23 mouse cellular contexts compared by ENCODE assay signal in genomic region chr3:55088843-55089242, GRCm38 (mm10). TPM values are rescaled to one million over a fixed set of nuclear protein-coding genes. Genes with fewer than 3 reads are reported as not detected.
DNase-seq lines count a peak whose midpoint lies in the region; ATAC-seq and TF ChIP-seq lines count a peak whose summit lies in the region.
"Had no signal": no experiment of that assay in that cellular context is flagged by ENCODE, and none has a peak within 500 bp of the region (broad histone marks: within the 10 kb centered on the region; RNA-seq: fewer than 3 reads in every experiment).

No protein-coding gene starts in this region.

- 56% methylated on average over 3 of the region's 3 CpGs for WGBS in intestine, embryonic 15.5 days
- 28% methylated on average over 3 of the region's 3 CpGs for WGBS in small intestine, adult 2 months
- 66% methylated on average over 3 of the region's 3 CpGs for WGBS in heart, embryonic 11.5 days (ENCODE audit: insufficient replicate concordance)

- no peak for TF ChIP-seq POLR2A in small intestine, adult 2 months (IDR thresholded peaks at IDR 0.05; ENCODE audit: low read depth, low read length)

- no peaks in the 10 kb centered on the region for H3K36me3 ChIP-seq in intestine, embryonic 15.5 days
- H3K36me3 ChIP-seq in small intestine, adult 2 months (ENCODE audit: control insufficient read depth, insufficient read depth, low read length), result no peaks in the 10 kb centered on the region
- no peaks in the 10 kb centered on the region for H3K36me3 ChIP-seq in heart, embryonic 11.5 days (ENCODE audit: control insufficient read depth, insufficient read depth, low read length)
- H3K36me3 ChIP-seq: embryonic facial prominence, embryonic 13.5 days; G1E; heart, embryonic 12.5 days; hindbrain, embryonic 10.5 days had no signal

- H3K4me2 ChIP-seq in intestine, embryonic 15.5 days (replicated peaks), result no peak overlapping the region
- H3K4me2 ChIP-seq in heart, embryonic 11.5 days, result no peak overlapping the region
- H3K4me2 ChIP-seq: embryonic facial prominence, embryonic 13.5 days; forebrain, embryonic 13.5 days; heart, embryonic 12.5 days; hindbrain, embryonic 14.5 days had no signal

- no peaks in the 10 kb centered on the region for H3K9me3 ChIP-seq in intestine, embryonic 15.5 days
- no peaks in the 10 kb centered on the region for H3K9me3 ChIP-seq in heart, embryonic 11.5 days (replicated peaks; ENCODE audit: control insufficient read depth, low read length)
- H3K9me3 ChIP-seq: embryonic facial prominence, embryonic 13.5 days; forebrain, embryonic 13.5 days; G1E; heart, embryonic 12.5 days; hindbrain, embryonic 10.5 days had no signal

- no peak for TF ChIP-seq CTCF in small intestine, adult 2 months (IDR thresholded peaks at IDR 0.05; ENCODE audit: extremely low read depth, insufficient read length, insufficient replicate concordance, low read depth, low read length)

- H3K9ac ChIP-seq in intestine, embryonic 15.5 days, result no peak overlapping the region
- H3K9ac ChIP-seq in heart, embryonic 11.5 days (ENCODE audit: low read depth, low read length), result no peak overlapping the region
- H3K9ac ChIP-seq: embryonic facial prominence, embryonic 13.5 days; forebrain, embryonic 13.5 days; forebrain, postnatal 0 days; heart, embryonic 12.5 days; hindbrain, embryonic 14.5 days had no signal

- peak overlapping the region; percentile 45 for H3K27ac ChIP-seq in intestine, embryonic 15.5 days
- peak overlapping the region; percentile 85 for H3K27ac ChIP-seq in small intestine, adult 2 months (ENCODE audit: insufficient read depth, low read depth, low read length)
- H3K27ac ChIP-seq in heart, embryonic 11.5 days (ENCODE audit: low read depth, low read length), result no peak overlapping the region
- H3K27ac ChIP-seq: embryonic facial prominence, embryonic 13.5 days; forebrain, embryonic 13.5 days; heart, adult 2 months; hindbrain, embryonic 10.5 days; hindbrain, embryonic 14.5 days had no signal

- H3K4me3 ChIP-seq in intestine, embryonic 15.5 days (replicated peaks), result no peak overlapping the region
- peak overlapping the region; percentile 30; the same call in 1 of the 2 replicates for H3K4me3 ChIP-seq in small intestine, adult 2 months (ENCODE audit: low read depth, low read length)
- no peak overlapping the region for H3K4me3 ChIP-seq in heart, embryonic 11.5 days (ENCODE audit: low read depth, low read length)
- H3K4me3 ChIP-seq: embryonic facial prominence, embryonic 13.5 days; forebrain, embryonic 13.5 days; heart, adult 2 months; heart, embryonic 12.5 days; hindbrain, embryonic 10.5 days had no signal

- peak; percentile 67 for DNase-seq in kidney, adult 11 months
- DNase-seq in kidney, postnatal 4 days, result no peak
- peak; percentile 27 for DNase-seq in kidney, postnatal 10 days
- DNase-seq in urinary bladder, postnatal 4 days (ENCODE audit: low spot score in 2 of 2), result no peak
- DNase-seq: adrenal gland, postnatal 10 days; B cell, adult 2 months; cerebellum, adult 11-12 months; cerebellum, adult 9-10 months; cerebellum, postnatal 36 days; forebrain, postnatal 0 days; gastrocnemius, postnatal 14 days; heart, adult 2 months had no signal

- H3K27me3 ChIP-seq in intestine, embryonic 15.5 days (replicated peaks), result no peaks in the 10 kb centered on the region
- no peaks in the 10 kb centered on the region for H3K27me3 ChIP-seq in small intestine, adult 2 months (ENCODE audit: control insufficient read depth, insufficient read depth, low read length)
- no peaks in the 10 kb centered on the region for H3K27me3 ChIP-seq in heart, embryonic 11.5 days (ENCODE audit: control insufficient read depth, insufficient read depth, low read length)
- H3K27me3 ChIP-seq: embryonic facial prominence, embryonic 13.5 days; forebrain, embryonic 13.5 days; heart, embryonic 12.5 days had no signal

- H3K4me1 ChIP-seq in intestine, embryonic 15.5 days (replicated peaks), result no peaks in the 10 kb centered on the region
- peaks cover 7% of the 10 kb centered on the region; the same call in 1 of the 2 replicates for H3K4me1 ChIP-seq in small intestine, adult 2 months (ENCODE audit: control insufficient read depth, insufficient read depth, insufficient read length, low read length)
- H3K4me1 ChIP-seq in heart, embryonic 11.5 days (ENCODE audit: control insufficient read depth, insufficient read depth, low read length), result no peaks in the 10 kb centered on the region
- H3K4me1 ChIP-seq: hindbrain, embryonic 10.5 days had no signal

- peak; percentile 75 for ATAC-seq in intestine, embryonic 15.5 days
- ATAC-seq in heart, embryonic 11.5 days (replicated peaks; ENCODE audit: insufficient number of reproducible peaks, low FRiP score, low TSS enrichment), result no peak
- ATAC-seq: CD4-positive, CD25-positive, alpha-beta regulatory T cell, adult 4 months; forebrain, embryonic 13.5 days; forebrain, postnatal 0 days had no signal

RNA-seq across cellular contexts. Expression of gene Spg20, which starts 23.1 kb away (rescaled TPM):
- 32.8 and 37.4 TPM in 2 replicates for polyA plus RNA-seq in intestine, embryonic 15.5 days (2015; fragmentation: Nextera tagmentation; extraction: Ambion mirVana)
- 6.8 and 7.1 TPM in 2 replicates for polyA plus RNA-seq in small intestine, adult 2 months (2012; rRNA removed)
- 47.3 and 50.6 TPM in 2 replicates for polyA plus RNA-seq in heart, embryonic 11.5 days (2014; fragmentation: Nextera tagmentation; extraction: Ambion mirVana)

RNA-seq across cellular contexts. Expression of gene Ccna1, which starts 33.5 kb away (rescaled TPM):
- 1.3 and 1.6 TPM in 2 replicates for polyA plus RNA-seq in intestine, embryonic 15.5 days (2015; fragmentation: Nextera tagmentation; extraction: Ambion mirVana)
- 0.20 and 0.32 TPM in 2 replicates for polyA plus RNA-seq in small intestine, adult 2 months (2012; rRNA removed)
- polyA plus RNA-seq in heart, embryonic 11.5 days (2014; fragmentation: Nextera tagmentation; extraction: Ambion mirVana), result 0.94 and 1.2 TPM in 2 replicates
- polyA plus RNA-seq: CD4-positive, CD25-positive, alpha-beta regulatory T cell, adult 4 months; G1E had no signal

RNA-seq across cellular contexts. Expression of gene Ccdc169, which starts 48.3 kb away (rescaled TPM):
- polyA plus RNA-seq in intestine, embryonic 15.5 days (2015; fragmentation: Nextera tagmentation; extraction: Ambion mirVana), result 0.05 TPM in 1 of 2 replicates, not detected in the other
- not detected in 2 replicates for polyA plus RNA-seq in small intestine, adult 2 months (2012; rRNA removed)
- not detected in 2 replicates for polyA plus RNA-seq in heart, embryonic 11.5 days (2014; fragmentation: Nextera tagmentation; extraction: Ambion mirVana)
- polyA plus RNA-seq: CD4-positive, CD25-positive, alpha-beta regulatory T cell, adult 4 months; G1E; heart, adult 2 months; heart, embryonic 16.5 days; hindbrain, embryonic 14.5 days had no signal

Comparison
In these comparisons a context has a peak if more than half of its experiments do, and no peak if none do; other contexts are left out.
1. DNase-seq: peak in kidney, adult 11 months (single experiment) and kidney, postnatal 10 days (single experiment); none in kidney, postnatal 4 days (0 of 2) and urinary bladder, postnatal 4 days (0 of 2).